Mouse (Mus musculus) limb, embryonic 13.5 days (tissue): ENCODE results near the gene Oprl1. TPM values are rescaled to one million over a fixed set of nuclear protein-coding genes. Genes with fewer than 3 reads are reported as not detected.

ENCODE experiments used
- ATAC-seq: fragments of 200-750 bp; cut with Nextera tagmentation; 2 replicates; pipeline ENCODE4 v1.8.0; 2017; ENCODE audit warnings: low read depth, moderate number of reproducible peaks, moderate TSS enrichment; ENCODE audit not compliant: low FRiP score
- H3K27ac ChIP-seq: fragments of 300-500 bp; sonication (generic); 2 replicates; pipeline ENCODE4 v1.5.1; 2015; ENCODE audit warnings: inconsistent platforms, mild to moderate bottlenecking, moderate library complexity
- H3K27me3 ChIP-seq: fragments of 300-500 bp; sonication (generic); 2 replicates; pipeline ENCODE4 v1.6.1; 2015; ENCODE audit warnings: mild to moderate bottlenecking, inconsistent platforms
- H3K36me3 ChIP-seq: fragments of 300-500 bp; sonication (generic); 2 replicates; pipeline ENCODE4 v1.6.1; 2015; ENCODE audit warnings: inconsistent platforms, mild to moderate bottlenecking, moderate library complexity
- H3K4me1 ChIP-seq: fragments of 300-500 bp; sonication (generic); 2 replicates; pipeline ENCODE4 v1.6.1; 2015; ENCODE audit warnings: inconsistent platforms
- H3K4me2 ChIP-seq: fragments of 300-500 bp; sonication (generic); replicated peaks from 2 replicates; pipeline ENCODE4 v1.6.1; 2015; ENCODE audit warnings: inconsistent platforms, mild to moderate bottlenecking, moderate library complexity
- H3K4me3 ChIP-seq: fragments of 300-500 bp; sonication (generic); 2 replicates; pipeline ENCODE4 v1.5.1; 2015; ENCODE audit warnings: moderate library complexity, mild to moderate bottlenecking, inconsistent platforms
- H3K9ac ChIP-seq: fragments of 300-500 bp; sonication (generic); 2 replicates; pipeline ENCODE4 v1.6.1; 2015; ENCODE audit warnings: mild to moderate bottlenecking, inconsistent platforms
- H3K9me3 ChIP-seq: fragments of 300-500 bp; sonication (generic); 2 replicates; pipeline ENCODE4 v1.6.1; 2016; ENCODE audit warnings: inconsistent platforms
- WGBS: fragments of 180-500 bp; shearing (Covaris S2); methylation state at CpG from one replicate; pipeline ENCODE4 v1.1.7; 2015; 5-methylcytosine and 5-hydroxymethylcytosine counted together
- polyA plus RNA-seq: library from polyadenylated mRNA; unstranded; fragments of >200 nt; fragmentation: Nextera tagmentation; extraction: Ambion mirVana; gene quantifications from 2 replicates; pipeline ENCODE4 v1.2.1, GENCODE M21; 2015

Oprl1 gene
- polyA plus RNA-seq, 1 experiment from 2014 or later: 1.2 TPM

DNA sequence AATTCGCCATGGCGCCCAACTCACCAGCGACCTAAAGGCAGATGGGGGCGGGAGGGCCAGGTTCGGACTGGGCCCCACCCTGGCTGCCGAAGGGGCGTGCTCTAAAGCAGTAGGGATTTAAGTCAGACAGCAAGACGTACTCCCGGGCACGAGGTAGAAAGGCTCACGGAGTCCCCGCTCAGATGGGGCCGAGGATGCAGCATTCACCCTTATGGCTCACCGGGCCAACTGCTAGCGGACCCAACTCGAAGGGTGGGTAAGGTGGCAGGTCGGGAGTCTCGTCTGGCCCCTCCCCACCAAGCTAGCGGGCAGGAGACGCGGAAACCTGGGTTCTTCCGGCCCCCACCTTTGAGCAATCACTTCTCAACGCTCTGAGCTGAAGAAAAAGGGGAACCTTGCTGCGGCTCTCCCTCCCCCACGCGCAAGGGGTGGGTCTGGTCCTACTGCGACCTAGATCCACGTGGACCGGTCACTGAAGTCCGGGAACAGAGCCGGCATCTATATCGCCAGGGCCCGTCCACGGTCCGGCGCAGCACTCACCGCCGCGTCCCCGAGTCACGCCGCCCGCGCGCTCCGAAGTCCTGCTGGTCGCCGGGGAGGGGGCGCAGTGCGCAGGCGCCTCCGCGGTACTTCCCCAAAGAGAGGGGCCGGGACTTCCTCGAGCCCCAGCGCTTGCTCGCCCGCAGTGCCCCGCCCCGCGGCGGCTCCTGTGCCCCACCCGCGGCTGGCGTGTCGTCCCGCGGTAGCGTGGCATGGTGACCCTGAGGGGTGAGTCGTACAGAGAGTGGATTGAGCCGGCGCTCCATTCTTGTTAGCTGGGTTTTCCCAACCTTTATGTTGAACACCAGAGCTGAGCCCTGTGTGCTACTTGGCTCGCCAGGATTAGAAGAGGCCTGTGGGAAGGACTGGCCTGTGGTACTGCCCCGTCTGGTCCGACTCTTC is 21.2 kb upstream of the Oprl1 start, which contains the start of gene Rgs19:
Gene Rgs19 (minus strand): TSS at position 639 of the 942 bp plus-strand sequence.
- H3K9me3 ChIP-seq: no peaks in the 10 kb centered on the region

DNA sequence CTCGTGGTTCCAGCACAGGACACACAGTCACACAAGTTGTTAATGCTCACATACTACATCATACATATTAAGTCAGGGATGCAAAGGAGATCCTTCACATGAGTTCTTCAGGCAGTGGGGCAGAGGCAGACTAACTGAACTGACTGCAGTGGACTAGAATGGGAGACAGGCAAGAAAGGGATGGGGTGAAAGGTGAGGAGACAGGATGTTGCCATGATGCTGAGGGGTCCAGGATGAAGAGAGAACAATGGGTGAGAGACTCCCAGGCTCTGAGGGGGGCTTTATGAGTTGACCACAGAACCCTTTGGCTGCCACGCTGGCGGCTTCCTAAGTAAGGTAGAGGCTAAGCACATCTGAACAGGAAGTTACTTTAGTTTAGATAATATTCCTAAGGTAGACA is 20.2 kb upstream of the Oprl1 start:
- 91% methylated on average over 3 of the region's 3 CpGs for WGBS
- Histone ChIP-seq H3K9me3 (no peaks in the 10 kb centered on the region), H3K9ac (peak overlapping the region; percentile 80; the same call in 1 of the 2 replicates), H3K27ac (no peak overlapping the region), H3K4me2 (peak overlapping the region; percentile 85), H3K4me1 (peaks cover 26% of the 10 kb centered on the region), H3K27me3 (0 out of 2 replicates have a peak, but pooled peaks cover 13% of the 10 kb centered on the region), H3K36me3 (peaks cover 21% of the 10 kb centered on the region), H3K4me3 (peak overlapping the region; percentile 74)
- ATAC-seq: no peak

More for the DNA sequence above, 21.2 kb upstream of the Oprl1 start, which contains the start of gene Rgs19:
- under 1% methylated on average over 75 of the region's 75 CpGs for WGBS
- Histone ChIP-seq H3K4me1 (peaks cover 26% of the 10 kb centered on the region), H3K9ac (peak within 1 kb of the TSS; percentile 80), H3K4me3 (peak within 1 kb of the TSS; percentile 74), H3K36me3 (peaks cover 31% of the 10 kb centered on the region), H3K27ac (peak within 1 kb of the TSS; percentile 58; the same call in 1 of the 2 replicates), H3K4me2 (peak within 1 kb of the TSS; percentile 85), H3K27me3 (0 out of 2 replicates have a peak, but pooled peaks cover 13% of the 10 kb centered on the region)
- peak; percentile 88 for ATAC-seq

DNA sequence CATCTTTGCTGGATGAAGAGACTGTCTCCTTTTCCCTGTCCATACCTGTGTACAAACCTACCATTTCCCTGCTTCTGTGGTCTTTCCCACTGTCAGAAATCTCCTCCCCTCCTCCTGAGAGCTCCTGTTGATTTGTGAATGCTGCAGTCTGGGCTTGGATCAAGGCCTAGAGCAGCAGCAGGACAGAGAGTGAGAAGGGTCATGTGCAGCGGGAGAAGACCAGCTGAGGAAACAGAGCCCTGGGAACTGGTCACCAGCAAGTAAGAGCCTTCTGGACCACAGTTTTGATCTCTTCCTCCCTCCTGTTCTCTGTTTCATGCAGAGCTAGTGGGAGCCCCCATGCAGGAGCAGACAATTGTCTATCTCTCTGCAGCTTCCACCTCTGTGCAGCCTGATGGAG is 19.0 kb upstream of the Oprl1 start:
- H3K27ac ChIP-seq: no peak overlapping the region
- no peaks in the 10 kb centered on the region for H3K9me3 ChIP-seq
- H3K4me3 ChIP-seq: no peak overlapping the region
- WGBS: 90% methylated on average over 1 of the region's 1 CpGs
- no peak overlapping the region for H3K4me2 ChIP-seq
- 0 out of 2 replicates have a peak, but pooled peaks cover 13% of the 10 kb centered on the region for H3K27me3 ChIP-seq
- peaks cover 26% of the 10 kb centered on the region for H3K4me1 ChIP-seq
- no peak overlapping the region for H3K9ac ChIP-seq
- H3K36me3 ChIP-seq: 0 out of 2 replicates have a peak, but pooled peaks cover 9% of the 10 kb centered on the region
- ATAC-seq: no peak

DNA sequence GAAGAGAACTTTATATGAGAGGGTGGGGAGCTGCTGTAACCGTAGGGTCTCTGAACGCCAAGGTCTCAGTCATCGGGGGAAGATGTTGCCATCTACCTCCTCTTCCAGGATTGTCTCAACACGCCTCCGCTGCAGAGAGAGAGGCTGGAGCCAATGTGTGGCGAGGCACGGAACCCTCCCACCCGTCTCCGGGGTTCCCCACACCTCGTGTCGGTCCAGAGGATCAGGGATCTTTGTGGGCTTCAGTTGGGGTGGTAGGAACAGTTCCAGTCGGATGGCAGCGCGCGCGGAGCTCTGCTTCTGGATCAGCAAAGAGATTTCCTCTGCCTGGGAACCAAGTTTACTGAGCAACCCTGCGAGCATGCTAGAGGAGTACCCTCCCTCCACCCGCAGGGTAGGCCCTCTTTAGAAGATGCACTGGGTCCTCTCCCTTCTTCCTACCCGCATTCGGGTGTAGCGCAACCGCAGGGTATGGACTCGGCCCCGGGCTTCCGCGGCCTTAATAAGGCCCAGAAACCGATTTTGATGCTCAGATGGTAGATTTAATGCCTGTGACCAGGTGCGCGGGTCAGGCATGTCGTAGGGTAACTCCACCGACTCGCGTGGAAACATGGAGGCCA is 17.9 kb upstream of the Oprl1 start:
- Histone ChIP-seq H3K27me3 (0 out of 2 replicates have a peak, but pooled peaks cover 13% of the 10 kb centered on the region), H3K9me3 (no peaks in the 10 kb centered on the region), H3K4me3 (no peak overlapping the region), H3K9ac (no peak overlapping the region), H3K27ac (no peak overlapping the region), H3K36me3 (0 out of 2 replicates have a peak, but pooled peaks cover under 1% of the 10 kb centered on the region), H3K4me2 (no peak overlapping the region), H3K4me1 (peaks cover 21% of the 10 kb centered on the region)
- no peak for ATAC-seq
- WGBS: 71% methylated on average over 33 of the region's 33 CpGs

DNA sequence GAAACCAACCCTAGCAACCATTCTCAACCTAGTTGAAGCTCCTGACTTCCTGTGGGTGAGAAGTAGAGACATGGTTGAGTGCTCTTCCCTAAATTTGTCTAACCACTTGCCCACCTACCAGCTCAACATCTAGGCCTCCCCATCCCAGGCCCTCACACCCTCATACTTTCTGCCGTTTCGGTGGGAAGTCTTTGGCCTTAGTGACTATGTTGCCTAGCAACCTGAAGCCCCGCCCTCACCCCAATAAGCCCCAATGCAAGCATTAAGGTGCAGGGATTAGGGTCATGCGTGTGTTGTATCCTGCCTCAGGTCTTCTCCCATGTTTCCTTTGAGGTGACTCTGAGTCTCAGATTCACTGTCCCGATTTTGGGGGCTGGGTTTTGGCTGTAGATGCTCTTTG is 16.6 kb upstream of the Oprl1 start, which contains the start of gene Lkaaear1:
Gene Lkaaear1 (minus strand): TSS at position 202 of the 400 bp plus-strand sequence.
- Histone ChIP-seq H3K9me3 (no peaks in the 10 kb centered on the region), H3K27me3 (0 out of 2 replicates have a peak, but pooled peaks cover 13% of the 10 kb centered on the region), H3K4me3 (no peak within 1 kb of the TSS), H3K9ac (no peak within 1 kb of the TSS), H3K4me2 (no peak within 1 kb of the TSS), H3K36me3 (no peaks in the 10 kb centered on the region), H3K27ac (no peak within 1 kb of the TSS), H3K4me1 (peaks cover 8% of the 10 kb centered on the region)
- ATAC-seq: no peak
- WGBS: 53% methylated on average over 5 of the region's 5 CpGs

DNA sequence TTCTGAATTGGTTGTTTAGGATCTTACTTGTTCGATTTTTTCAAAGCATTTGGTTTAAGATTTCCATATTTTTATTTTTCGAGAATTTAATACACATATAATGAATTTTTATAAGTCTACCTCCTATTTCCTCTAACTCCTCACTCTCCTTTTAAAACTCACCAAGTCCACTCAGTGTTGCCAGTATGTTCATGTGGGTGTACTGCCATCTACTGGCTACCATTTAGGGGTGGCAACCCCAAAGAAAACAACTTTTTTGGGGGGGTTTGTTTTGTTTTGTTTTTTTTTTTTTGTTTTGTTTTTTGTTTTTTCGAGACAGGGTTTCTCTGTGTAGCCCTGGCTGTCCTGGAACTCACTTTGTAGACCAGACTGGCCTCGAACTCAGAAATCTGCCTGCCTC is 8.1 kb upstream of the Oprl1 start:
- H3K9ac ChIP-seq: no peak overlapping the region
- ATAC-seq: no peak
- no peaks in the 10 kb centered on the region for H3K4me1 ChIP-seq
- no peaks in the 10 kb centered on the region for H3K36me3 ChIP-seq
- H3K9me3 ChIP-seq: no peaks in the 10 kb centered on the region
- no peak overlapping the region for H3K4me2 ChIP-seq
- no peaks in the 10 kb centered on the region for H3K27me3 ChIP-seq
- H3K4me3 ChIP-seq: no peak overlapping the region
- WGBS: 38% methylated on average over 4 of the region's 4 CpGs
- H3K27ac ChIP-seq: no peak overlapping the region

DNA sequence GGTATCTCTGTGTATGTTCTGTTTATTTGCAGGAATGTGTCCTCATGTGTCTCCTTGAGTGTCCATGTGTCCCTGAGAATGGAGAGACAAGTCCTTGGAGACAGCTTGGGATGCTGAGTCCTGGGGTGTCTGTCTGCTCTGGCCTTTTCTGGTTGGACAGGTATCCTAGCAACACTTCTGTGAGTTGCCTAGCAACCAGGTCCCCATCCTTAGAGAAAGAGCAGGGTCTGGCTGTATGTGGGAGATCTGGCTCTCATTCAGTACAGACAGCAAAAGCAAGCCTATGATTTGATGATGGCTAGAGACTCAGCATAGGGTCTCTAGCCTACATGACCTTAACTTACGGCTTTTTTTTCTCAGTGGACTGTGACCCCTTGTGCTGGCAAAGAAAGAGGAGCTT is 1.1 kb upstream of the Oprl1 start:
- Histone ChIP-seq H3K27me3 (peaks cover 6% of the 10 kb centered on the region; the same call in 1 of the 2 replicates), H3K9me3 (no peaks in the 10 kb centered on the region), H3K4me3 (no peak overlapping the region), H3K9ac (no peak overlapping the region), H3K4me2 (no peak overlapping the region), H3K4me1 (no peaks in the 10 kb centered on the region), H3K36me3 (no peaks in the 10 kb centered on the region), H3K27ac (no peak overlapping the region)
- WGBS: 87% methylated on average over 1 of the region's 1 CpGs
- ATAC-seq: no peak

DNA sequence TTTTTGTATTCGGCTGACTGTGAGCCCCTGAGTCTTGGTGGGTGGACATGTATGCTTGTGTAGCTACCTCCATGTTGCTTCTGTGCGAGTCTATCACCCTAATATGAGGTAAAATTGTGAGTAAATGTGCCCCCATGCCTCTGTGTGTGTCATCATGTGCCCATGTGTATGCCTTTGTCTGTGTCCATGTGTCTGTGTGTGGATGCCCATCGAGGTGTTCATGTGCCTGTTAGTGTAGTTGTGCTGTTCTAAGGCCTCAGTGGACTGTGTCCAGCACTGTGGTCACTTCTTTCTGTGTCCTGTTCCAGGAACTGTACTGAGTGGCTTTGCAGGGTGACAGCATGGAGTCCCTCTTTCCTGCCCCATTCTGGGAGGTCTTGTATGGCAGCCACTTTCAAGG is 566 bp downstream of the Oprl1 start:
- Histone ChIP-seq H3K4me3 (no peak overlapping the region), H3K36me3 (no peaks in the 10 kb centered on the region), H3K27me3 (peaks cover 6% of the 10 kb centered on the region; the same call in 1 of the 2 replicates), H3K27ac (no peak overlapping the region), H3K4me1 (no peaks in the 10 kb centered on the region), H3K9ac (no peak overlapping the region; the same call in 1 of the 2 replicates), H3K9me3 (no peaks in the 10 kb centered on the region), H3K4me2 (peak overlapping the region; percentile 49)
- 79% methylated on average over 3 of the region's 3 CpGs for WGBS
- no peak for ATAC-seq

DNA sequence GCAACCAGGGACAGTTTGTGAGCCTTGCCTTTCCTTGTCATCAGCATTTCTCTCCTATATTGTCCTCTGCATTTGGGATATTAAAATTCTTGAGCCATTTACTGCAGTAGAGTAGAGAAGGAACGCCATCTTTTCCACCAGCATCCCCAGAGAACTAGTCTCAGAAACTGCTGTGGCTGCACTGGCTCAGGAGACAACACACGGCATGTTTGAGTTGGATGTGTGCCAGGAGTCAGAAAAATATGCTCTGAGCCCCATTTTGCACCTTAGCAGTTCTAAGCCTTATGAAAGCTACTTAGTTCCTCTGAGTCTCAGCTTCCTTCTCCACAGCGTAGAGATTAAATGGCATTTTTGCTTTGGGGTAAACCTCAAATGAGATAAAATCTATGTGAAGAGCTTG is 2.2 kb downstream of the Oprl1 start:
- no peak overlapping the region for H3K4me2 ChIP-seq
- WGBS: 50% methylated on average over 3 of the region's 3 CpGs
- no peaks in the 10 kb centered on the region for H3K36me3 ChIP-seq
- H3K9ac ChIP-seq: no peak overlapping the region
- no peaks in the 10 kb centered on the region for H3K9me3 ChIP-seq
- no peak for ATAC-seq
- peaks cover 6% of the 10 kb centered on the region; the same call in 1 of the 2 replicates for H3K27me3 ChIP-seq
- no peak overlapping the region for H3K27ac ChIP-seq
- no peaks in the 10 kb centered on the region for H3K4me1 ChIP-seq
- H3K4me3 ChIP-seq: no peak overlapping the region

DNA sequence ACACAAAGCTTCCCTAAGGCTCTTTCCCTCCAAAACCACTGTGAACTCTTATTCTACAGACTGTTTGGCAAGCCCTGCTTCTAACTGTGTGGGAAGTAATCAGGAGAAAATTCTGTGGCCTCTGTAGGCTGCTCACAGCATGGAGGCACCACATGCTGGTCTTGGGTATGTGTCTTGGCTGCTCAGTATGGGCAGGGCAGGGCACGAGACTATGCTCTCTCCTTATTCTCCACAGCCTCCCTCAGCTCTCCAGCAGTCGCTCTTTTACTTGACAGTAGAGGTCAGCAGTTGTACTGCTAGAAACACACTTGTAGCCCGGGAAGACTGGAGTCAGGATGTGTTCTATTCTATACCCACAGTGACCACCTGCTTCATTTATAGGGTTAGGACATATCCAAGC is 5.2 kb downstream of the Oprl1 start:
- ATAC-seq: no peak
- H3K4me3 ChIP-seq: no peak overlapping the region
- 31% methylated on average over 3 of the region's 3 CpGs for WGBS
- no peak overlapping the region for H3K4me2 ChIP-seq
- no peak overlapping the region for H3K27ac ChIP-seq
- no peak overlapping the region for H3K9ac ChIP-seq
- H3K9me3 ChIP-seq: no peaks in the 10 kb centered on the region
- no peaks in the 10 kb centered on the region for H3K4me1 ChIP-seq
- H3K27me3 ChIP-seq: no peaks in the 10 kb centered on the region
- no peaks in the 10 kb centered on the region for H3K36me3 ChIP-seq

DNA sequence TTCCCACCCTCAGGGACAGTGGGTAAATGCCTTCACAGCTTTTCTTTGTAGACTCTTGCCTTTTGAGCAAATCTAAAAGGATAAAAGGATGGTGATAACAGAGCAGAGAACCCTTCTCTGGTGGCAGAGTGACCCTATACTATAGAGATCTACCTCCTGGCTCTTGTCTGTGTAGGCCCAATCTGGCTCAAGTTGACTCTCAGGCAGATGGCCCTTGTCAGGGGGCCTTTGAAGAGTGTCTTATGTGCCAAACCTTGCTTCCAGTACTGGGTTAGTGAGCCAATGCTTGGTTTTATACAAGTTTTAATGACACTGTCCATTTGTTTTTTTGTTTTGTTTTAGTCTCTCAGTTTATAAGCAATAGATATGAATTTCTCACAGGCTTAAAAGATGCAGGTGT is 6.4 kb downstream of the Oprl1 start:
- H3K27ac ChIP-seq: no peak overlapping the region
- no peak overlapping the region for H3K4me2 ChIP-seq
- ATAC-seq: no peak
- H3K27me3 ChIP-seq: no peaks in the 10 kb centered on the region
- no peaks in the 10 kb centered on the region for H3K9me3 ChIP-seq
- no peaks in the 10 kb centered on the region for H3K4me1 ChIP-seq
- no peak overlapping the region for H3K4me3 ChIP-seq
- H3K9ac ChIP-seq: no peak overlapping the region
- no peaks in the 10 kb centered on the region for H3K36me3 ChIP-seq

DNA sequence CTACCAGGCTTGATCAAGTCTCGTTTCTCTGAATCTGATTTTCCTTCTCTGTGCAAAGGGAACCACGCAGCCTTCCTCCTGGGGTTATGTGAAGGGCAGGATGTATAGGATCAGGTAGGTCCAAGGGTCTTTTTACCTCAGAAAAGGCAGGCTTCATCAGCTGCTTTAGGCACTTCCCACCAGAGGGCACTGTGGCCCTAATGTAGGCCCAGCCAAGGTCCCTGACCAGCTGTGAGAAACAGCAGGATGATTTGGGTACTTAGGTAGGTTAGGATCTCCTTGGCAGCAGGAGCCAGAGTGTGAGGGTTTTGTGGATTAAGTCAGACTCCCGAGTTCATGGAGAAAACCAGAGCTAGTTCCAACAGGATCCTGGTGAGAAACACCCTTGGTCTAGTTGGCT is 7.4 kb downstream of the Oprl1 start:
- no peak overlapping the region for H3K27ac ChIP-seq
- H3K4me3 ChIP-seq: no peak overlapping the region
- no peak overlapping the region for H3K9ac ChIP-seq
- no peaks in the 10 kb centered on the region for H3K9me3 ChIP-seq
- no peaks in the 10 kb centered on the region for H3K27me3 ChIP-seq
- no peak for ATAC-seq
- no peak overlapping the region for H3K4me2 ChIP-seq
- H3K4me1 ChIP-seq: no peaks in the 10 kb centered on the region
- no peaks in the 10 kb centered on the region for H3K36me3 ChIP-seq
- 6% methylated on average over 3 of the region's 3 CpGs for WGBS
